Mouse (Mus musculus): ENCODE data around the gene Tmx1.

The Tmx1 gene

GRCm38 (mm10) chr12:70452726-70453645 lies at the start of gene Tmx1:
Gene Tmx1 (plus strand): TSS chr12:70453095.
- peak; percentile 94 for DNase-seq (ENCODE audit: low spot score)

GRCm38 (mm10) chr12:70404327-70404726 lies 48.6 kb upstream of the Tmx1 start:
- no peak for DNase-seq (ENCODE audit: low spot score)

GRCm38 (mm10) chr12:70408396-70408795 lies 44.5 kb upstream of the Tmx1 start:
- no peak for DNase-seq (ENCODE audit: low spot score)

GRCm38 (mm10) chr12:70409600-70409999 lies 43.3 kb upstream of the Tmx1 start:
- DNase-seq (ENCODE audit: low spot score), result no peak

GRCm38 (mm10) chr12:70420216-70420615 lies 32.7 kb upstream of the Tmx1 start:
- no peak for DNase-seq (ENCODE audit: low spot score)

GRCm38 (mm10) chr12:70421028-70421427 lies 31.9 kb upstream of the Tmx1 start:
- DNase-seq (ENCODE audit: low spot score), result no peak

- DNase-seq (ENCODE audit: low spot score), result no peak
Observed at GRCm38 (mm10) chr12:70422322-70423118, 30.4 kb upstream of the Tmx1 start.

GRCm38 (mm10) chr12:70427885-70428284 lies 25.0 kb upstream of the Tmx1 start:
- no peak for DNase-seq (ENCODE audit: low spot score)

- no peak for DNase-seq (ENCODE audit: low spot score)
Observed at GRCm38 (mm10) chr12:70429637-70430036, 23.3 kb upstream of the Tmx1 start.

- DNase-seq (ENCODE audit: low spot score), result no peak
Observed at GRCm38 (mm10) chr12:70430307-70430950, 22.5 kb upstream of the Tmx1 start.

- no peak for DNase-seq (ENCODE audit: low spot score)
Observed at GRCm38 (mm10) chr12:70431428-70431827, 21.5 kb upstream of the Tmx1 start.

GRCm38 (mm10) chr12:70449961-70450360 lies 2.9 kb upstream of the Tmx1 start:
- DNase-seq (ENCODE audit: low spot score), result no peak

- peak; percentile 40 for DNase-seq (ENCODE audit: low spot score)
Observed at GRCm38 (mm10) chr12:70451533-70451932, 1.4 kb upstream of the Tmx1 start.

- peak; percentile 40 for DNase-seq (ENCODE audit: low spot score)
Observed at GRCm38 (mm10) chr12:70452143-70452542, 752 bp upstream of the Tmx1 start.

- DNase-seq (ENCODE audit: low spot score), result no peak
Observed at GRCm38 (mm10) chr12:70455226-70455625, 2.3 kb downstream of the Tmx1 start.

GRCm38 (mm10) chr12:70459546-70459945 lies 6.7 kb downstream of the Tmx1 start:
- no peak for DNase-seq (ENCODE audit: low spot score)

GRCm38 (mm10) chr12:70464016-70464415 lies 11.1 kb downstream of the Tmx1 start:
- no peak for DNase-seq (ENCODE audit: low spot score)

- no peak for DNase-seq (ENCODE audit: low spot score)
Observed at GRCm38 (mm10) chr12:70475336-70475735, 22.4 kb downstream of the Tmx1 start.

- DNase-seq (ENCODE audit: low spot score), result no peak
Observed at GRCm38 (mm10) chr12:70476884-70477576, 24.1 kb downstream of the Tmx1 start.

GRCm38 (mm10) chr12:70477593-70478287 lies 24.8 kb downstream of the Tmx1 start:
- peak; percentile 29 for DNase-seq (ENCODE audit: low spot score)

- DNase-seq (ENCODE audit: low spot score), result no peak
Observed at GRCm38 (mm10) chr12:70485956-70486355, 33.1 kb downstream of the Tmx1 start.

Data from spleen, adult 12 weeks (tissue).